Mouse (Mus musculus): ENCODE measurements around the gene Zmynd15. TPM values are rescaled to one million over a fixed set of nuclear protein-coding genes. Genes with fewer than 3 reads are reported as not detected.

Gene Zmynd15
- polyA plus RNA-seq, 1 experiment: 11.6 TPM

DNA sequence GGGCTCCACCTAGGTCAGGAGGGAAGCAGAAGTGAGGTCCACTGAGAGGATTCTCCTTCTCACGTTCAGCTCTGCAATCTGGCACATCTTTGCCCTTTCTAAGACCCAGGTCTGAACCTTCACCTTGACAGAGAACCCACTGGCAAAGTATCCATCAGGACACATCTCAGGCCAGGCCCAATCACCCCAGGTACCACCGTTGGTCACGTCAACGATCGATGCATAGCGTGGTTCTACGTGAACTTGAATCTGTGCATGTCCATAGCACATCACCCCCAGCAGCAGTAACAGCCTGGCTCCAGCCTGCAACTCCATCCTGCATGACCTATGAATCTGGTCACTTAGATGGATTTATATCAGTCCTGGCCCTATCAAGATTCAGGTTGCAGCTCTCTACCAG is 55.1 kb downstream of the Zmynd15 start, which contains the start of gene Vmo1:
Gene Vmo1 (minus strand): TSS at position 329 of the 400 bp plus-strand sequence.
- Histone ChIP-seq H3K27me3 (replicated peaks; ENCODE audit: control insufficient read depth, insufficient read depth, low read length) (no peaks in the 10 kb centered on the region), H3K27ac (ENCODE audit: insufficient read depth, low read depth, low read length) (no peak within 1 kb of the TSS), H3K36me3 (ENCODE audit: control insufficient read depth, insufficient read depth, low read length) (no peaks in the 10 kb centered on the region), H3K4me1 (ENCODE audit: control insufficient read depth, insufficient read depth, low read length) (no peaks in the 10 kb centered on the region), H3K4me3 (ENCODE audit: insufficient read depth, low read depth, low read length) (no peak within 1 kb of the TSS)
- DNase-seq: no peak
- TF ChIP-seq POLR2A (IDR thresholded peaks at IDR 0.05; ENCODE audit: low read depth, low read length) (no peak), CTCF (conservative IDR thresholded peaks at IDR 0.05; ENCODE audit: insufficient read depth, insufficient read length, low read depth, low read length) (no peak)
- 84% methylated on average over 7 of the region's 7 CpGs for WGBS

Other genes with a start within 250 kb of the Zmynd15 start
- 36.4 and 56.5 TPM in 2 replicates for gene Slc16a11, start 246.7 kb upstream of the Zmynd15 start, polyA plus RNA-seq (2012; rRNA removed)
- 44.0 and 48.8 TPM in 2 replicates for gene Slc16a13, start 238.4 kb upstream of the Zmynd15 start, polyA plus RNA-seq (2012; rRNA removed)
- 7.9 and 8.8 TPM in 2 replicates for gene Bcl6b, start 229.6 kb upstream of the Zmynd15 start, polyA plus RNA-seq (2012; rRNA removed)
- gene 0610010K14Rik, start 221.5 kb upstream of the Zmynd15 start, polyA plus RNA-seq (2012; rRNA removed): 73.6 and 78.9 TPM in 2 replicates
- gene Gm21988, start 219.6 kb upstream of the Zmynd15 start, polyA plus RNA-seq (2012; rRNA removed): 13.9 and 15.8 TPM in 2 replicates
- 457 and 485 TPM in 2 replicates for gene Rnasek, start 219.6 kb upstream of the Zmynd15 start, polyA plus RNA-seq (2012; rRNA removed)
- 5.8 and 6.0 TPM in 2 replicates for gene Alox12, start 204.1 kb upstream of the Zmynd15 start, polyA plus RNA-seq (2012; rRNA removed)
- 0.07 TPM in 1 of 2 replicates, not detected in the other for gene Alox12e, start 136.8 kb upstream of the Zmynd15 start, polyA plus RNA-seq (2012; rRNA removed)
- gene Alox15, start 107.4 kb upstream of the Zmynd15 start, polyA plus RNA-seq (2012; rRNA removed): 0.16 and 0.72 TPM in 2 replicates
- 12.4 and 12.9 TPM in 2 replicates for gene Pelp1, start 49.4 kb upstream of the Zmynd15 start, polyA plus RNA-seq (2012; rRNA removed)
- 30.2 and 33.7 TPM in 2 replicates for gene Arrb2, start 26.8 kb upstream of the Zmynd15 start, polyA plus RNA-seq (2012; rRNA removed)
- gene Med11, start 7.5 kb upstream of the Zmynd15 start, polyA plus RNA-seq (2012; rRNA removed): 27.0 and 27.9 TPM in 2 replicates
- 99.3 and 103 TPM in 2 replicates for gene Cxcl16, start 551 bp downstream of the Zmynd15 start, polyA plus RNA-seq (2012; rRNA removed)
- 0.31 TPM in 1 of 2 replicates, not detected in the other for gene Tm4sf5, start 45.8 kb downstream of the Zmynd15 start, polyA plus RNA-seq (2012; rRNA removed)
- gene Vmo1, start 55.2 kb downstream of the Zmynd15 start, polyA plus RNA-seq (2012; rRNA removed): 0.15 TPM in 1 of 2 replicates, not detected in the other
- gene Gltpd2, start 59.8 kb downstream of the Zmynd15 start, polyA plus RNA-seq (2012; rRNA removed): 2.8 and 3.3 TPM in 2 replicates
- gene Psmb6, start 65.9 kb downstream of the Zmynd15 start, polyA plus RNA-seq (2012; rRNA removed): 335 and 398 TPM in 2 replicates
- not detected in 2 replicates for gene Gm40193, start 73.5 kb downstream of the Zmynd15 start, polyA plus RNA-seq (2012; rRNA removed)
- 16.6 and 18.0 TPM in 2 replicates for gene Pld2, start 80.6 kb downstream of the Zmynd15 start, polyA plus RNA-seq (2012; rRNA removed)
- gene Mink1, start 103.4 kb downstream of the Zmynd15 start, polyA plus RNA-seq (2012; rRNA removed): 73.1 and 91.8 TPM in 2 replicates
- 0.29 TPM in 1 of 2 replicates, not detected in the other for gene 4930544D05Rik, start 156.4 kb downstream of the Zmynd15 start, polyA plus RNA-seq (2012; rRNA removed)
- gene Chrne, start 159.8 kb downstream of the Zmynd15 start, polyA plus RNA-seq (2012; rRNA removed): 0.86 and 1.0 TPM in 2 replicates
- 0.03 TPM in 1 of 2 replicates, not detected in the other for gene Gp1ba, start 179.7 kb downstream of the Zmynd15 start, polyA plus RNA-seq (2012; rRNA removed)
- 118 and 123 TPM in 2 replicates for gene Rnf167, start 187.8 kb downstream of the Zmynd15 start, polyA plus RNA-seq (2012; rRNA removed)
- gene Slc25a11, start 188.0 kb downstream of the Zmynd15 start, polyA plus RNA-seq (2012; rRNA removed): 281 and 284 TPM in 2 replicates
- 686 and 750 TPM in 2 replicates for gene Pfn1, start 195.2 kb downstream of the Zmynd15 start, polyA plus RNA-seq (2012; rRNA removed)
- 9.2 and 30.9 TPM in 2 replicates for gene Eno3, start 197.8 kb downstream of the Zmynd15 start, polyA plus RNA-seq (2012; rRNA removed)
- gene Spag7, start 210.0 kb downstream of the Zmynd15 start, polyA plus RNA-seq (2012; rRNA removed): 44.6 and 59.8 TPM in 2 replicates
- gene Camta2, start 228.7 kb downstream of the Zmynd15 start, polyA plus RNA-seq (2012; rRNA removed): 23.6 and 28.7 TPM in 2 replicates
- 5.3 and 5.4 TPM in 2 replicates for gene Inca1, start 240.7 kb downstream of the Zmynd15 start, polyA plus RNA-seq (2012; rRNA removed)
- 91.0 and 94.9 TPM in 2 replicates for gene Kif1c, start 241.1 kb downstream of the Zmynd15 start, polyA plus RNA-seq (2012; rRNA removed)

Data from kidney, adult 2 months (tissue).